Mouse (Mus musculus): Measurements from ENCODE around the gene Fam240a.
A peak's percentile ranks its signal among the peaks of the same experiment; 100 is the strongest.

Fam240a gene

DNA sequence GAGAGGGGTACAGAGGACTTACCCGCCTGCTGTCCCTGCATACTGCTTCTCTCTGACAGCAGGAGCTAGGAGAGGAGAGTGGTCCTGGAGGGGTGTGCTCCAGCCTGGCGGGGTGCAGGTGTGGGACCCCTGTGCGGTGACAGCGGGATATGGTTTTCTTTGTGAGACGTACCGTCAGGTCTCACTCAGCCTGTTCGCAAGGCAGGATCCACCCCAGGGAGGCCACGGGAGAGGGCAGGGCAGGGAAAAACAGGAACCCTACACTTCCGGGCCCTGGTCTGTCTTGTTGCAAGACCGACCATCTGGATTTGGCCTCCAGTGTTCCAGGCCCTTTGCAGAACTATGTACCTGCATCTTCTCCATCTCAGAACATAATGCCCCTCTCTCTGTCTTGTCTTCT is 23.2 kb downstream of the Fam240a start:
- no peak for DNase-seq (ENCODE audit: low spot score)

DNA sequence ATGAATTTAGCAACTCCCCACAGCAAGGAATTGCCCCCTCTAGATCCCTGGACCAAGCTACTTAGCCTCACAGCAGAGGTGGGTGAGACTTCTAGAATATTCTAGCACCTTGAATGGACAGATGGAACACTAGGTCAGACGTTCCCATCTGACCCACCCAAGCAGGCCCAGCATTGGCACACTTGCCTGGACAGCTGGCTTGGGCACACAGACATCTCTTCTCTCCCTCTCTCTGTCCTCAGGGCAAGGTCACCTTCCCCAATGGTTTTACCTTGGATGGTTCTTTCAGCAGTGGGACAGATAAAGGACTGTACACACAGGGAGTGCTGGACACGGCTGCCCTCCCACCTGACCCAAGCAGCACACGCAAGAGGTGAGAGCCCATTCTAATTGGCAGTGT is 24.1 kb downstream of the Fam240a start:
- no peak for DNase-seq (ENCODE audit: low spot score)

- DNase-seq (ENCODE audit: low spot score): no peak
Measured at GRCm38 (mm10) chr9:110891077-110891828, 25.4 kb downstream of the Fam240a start.

DNA sequence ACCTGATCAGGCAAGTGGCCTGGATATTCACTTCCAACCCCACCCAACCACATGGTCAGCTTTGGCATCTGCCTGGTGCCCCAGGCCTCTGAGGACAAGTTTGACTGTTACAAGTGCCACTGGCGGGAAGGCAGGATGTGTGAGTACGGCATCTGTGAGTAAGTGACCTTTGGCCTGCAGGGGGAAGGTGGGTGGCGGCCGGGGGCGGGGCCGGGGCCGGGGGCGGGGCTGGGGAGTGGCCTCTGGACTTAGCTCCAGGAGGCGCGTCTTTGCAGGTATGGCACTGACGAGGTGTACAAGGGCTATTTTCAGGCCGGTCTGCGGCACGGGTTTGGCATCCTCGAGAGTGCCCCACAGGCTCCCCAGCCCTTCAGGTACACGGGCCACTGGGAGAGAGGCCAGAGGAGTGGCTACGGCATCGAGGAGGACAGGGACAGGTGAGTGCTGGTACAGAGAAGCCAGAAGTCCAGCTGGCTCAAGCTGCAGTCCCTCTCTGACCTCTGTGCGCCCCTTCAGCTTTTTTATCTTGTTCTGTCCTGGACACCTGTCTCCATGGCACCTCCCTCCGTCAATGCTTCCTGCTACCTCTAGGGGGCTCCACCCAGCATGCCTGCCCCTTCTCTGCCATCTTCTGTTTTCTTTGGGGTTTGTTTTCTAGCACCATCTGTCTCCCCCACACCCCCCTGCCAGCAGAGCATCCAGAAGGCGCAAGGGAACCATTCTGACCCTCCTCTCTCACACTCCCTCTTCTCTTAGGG is 26.5 kb downstream of the Fam240a start:
- peak; percentile 90 for DNase-seq (ENCODE audit: low spot score)

GRCm38 (mm10) chr9:110888935-110889334 is 27.7 kb downstream of the Fam240a start:
- no peak for DNase-seq (ENCODE audit: low spot score)

DNA sequence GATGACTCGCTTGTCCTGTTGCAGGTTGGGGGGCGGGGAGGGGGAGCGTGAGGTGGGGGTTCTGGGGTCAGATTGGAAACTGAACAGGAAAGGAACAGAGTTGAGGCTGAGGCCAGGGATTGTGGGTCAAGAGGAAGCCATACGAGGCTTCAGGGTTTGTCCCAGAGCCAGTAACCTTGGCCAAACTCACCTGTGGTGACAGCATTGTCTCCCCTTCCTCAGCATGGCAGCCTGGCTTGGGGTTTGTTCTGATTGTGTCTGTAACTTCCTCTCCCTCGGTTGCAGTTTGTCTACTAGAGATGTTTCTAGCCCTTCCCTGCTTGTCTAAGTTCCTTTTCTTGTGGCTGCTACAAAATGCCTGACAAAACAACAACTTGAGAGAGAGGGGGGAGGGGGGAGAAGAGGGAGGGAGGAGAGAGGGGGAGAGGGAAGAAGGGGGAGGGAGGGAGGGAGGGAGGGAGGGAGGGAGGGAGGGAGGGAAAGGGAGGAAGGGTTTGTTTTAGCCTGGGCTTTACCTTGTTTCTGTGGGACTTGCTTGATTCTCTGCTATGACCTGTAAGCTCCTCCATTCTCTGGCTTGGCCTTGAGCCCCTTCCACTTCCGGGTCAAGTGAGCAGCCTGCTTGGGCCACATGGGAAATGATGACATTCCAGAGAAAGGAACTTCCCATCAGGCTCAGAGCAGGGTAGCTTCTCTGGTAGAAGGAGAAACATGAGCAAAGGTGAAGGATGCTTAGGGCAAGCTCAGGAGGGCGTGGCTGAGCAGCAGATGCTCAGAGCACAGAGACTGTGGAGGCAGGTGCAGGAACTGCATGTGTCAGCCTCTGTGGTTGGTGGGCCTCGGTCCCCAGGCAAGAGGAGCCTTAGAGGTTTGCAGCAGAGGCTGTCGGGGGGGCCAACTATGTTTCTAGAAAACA is 29.0 kb downstream of the Fam240a start:
- DNase-seq (ENCODE audit: low spot score): no peak

DNA sequence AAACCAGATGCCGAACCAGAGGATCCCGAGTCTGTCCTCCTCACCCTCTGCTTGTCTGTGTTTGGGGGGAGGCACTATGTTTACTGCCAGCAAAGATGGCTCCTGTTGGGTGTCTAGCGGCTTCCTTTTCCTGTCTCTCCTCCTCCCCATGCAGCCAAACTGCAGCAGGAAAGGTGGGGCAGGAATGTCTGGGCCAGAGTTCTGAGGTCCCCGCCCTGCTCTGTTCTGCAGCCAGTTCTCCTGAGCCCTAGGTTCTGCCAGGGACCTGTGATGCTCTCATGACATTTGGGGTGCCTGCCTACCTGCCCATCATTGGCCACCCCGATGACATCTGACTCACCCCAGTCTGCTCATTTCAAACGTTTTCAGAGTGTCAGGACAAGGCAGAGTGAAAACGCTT is 34.7 kb downstream of the Fam240a start:
- DNase-seq (ENCODE audit: low spot score): no peak

DNA sequence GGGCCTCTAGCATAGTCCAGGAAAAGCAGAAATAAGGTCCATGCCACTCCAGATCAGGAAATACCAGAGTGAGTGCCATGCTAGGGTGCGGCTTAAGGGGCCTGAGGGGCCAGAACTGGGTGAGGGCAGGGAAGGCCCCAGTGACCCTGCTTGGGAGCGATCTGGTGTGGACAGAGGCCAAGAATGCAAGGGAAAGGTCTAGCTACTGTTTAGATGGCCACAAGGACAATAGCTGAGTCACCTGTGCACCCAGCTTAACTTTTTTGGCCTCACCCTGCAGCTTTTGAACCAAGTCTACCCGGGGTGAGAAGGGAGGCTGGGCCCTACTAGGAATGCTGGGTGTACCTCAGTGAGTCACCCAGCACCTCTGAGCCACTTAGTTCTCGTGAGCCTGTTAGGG is 35.9 kb downstream of the Fam240a start:
- peak; percentile 21 for DNase-seq (ENCODE audit: low spot score)

GRCm38 (mm10) chr9:110879998-110880561 is 36.6 kb downstream of the Fam240a start, which contains the start of gene Tmie:
Gene Tmie (minus strand): TSS chr9:110880113.
- peak; percentile 73 for DNase-seq (ENCODE audit: low spot score)

GRCm38 (mm10) chr9:110879191-110879920 is 37.3 kb downstream of the Fam240a start, which contains the start of gene Als2cl:
Gene Als2cl (plus strand): TSS chr9:110879870.
- no peak for DNase-seq (ENCODE audit: low spot score)

GRCm38 (mm10) chr9:110877888-110878287 is 38.8 kb downstream of the Fam240a start:
- no peak for DNase-seq (ENCODE audit: low spot score)

- DNase-seq (ENCODE audit: low spot score): peak; percentile 51
Measured at GRCm38 (mm10) chr9:110877353-110877752, 39.3 kb downstream of the Fam240a start.

- peak; percentile 80 for DNase-seq (ENCODE audit: low spot score)
Measured at GRCm38 (mm10) chr9:110875288-110875695, 41.4 kb downstream of the Fam240a start.

DNA sequence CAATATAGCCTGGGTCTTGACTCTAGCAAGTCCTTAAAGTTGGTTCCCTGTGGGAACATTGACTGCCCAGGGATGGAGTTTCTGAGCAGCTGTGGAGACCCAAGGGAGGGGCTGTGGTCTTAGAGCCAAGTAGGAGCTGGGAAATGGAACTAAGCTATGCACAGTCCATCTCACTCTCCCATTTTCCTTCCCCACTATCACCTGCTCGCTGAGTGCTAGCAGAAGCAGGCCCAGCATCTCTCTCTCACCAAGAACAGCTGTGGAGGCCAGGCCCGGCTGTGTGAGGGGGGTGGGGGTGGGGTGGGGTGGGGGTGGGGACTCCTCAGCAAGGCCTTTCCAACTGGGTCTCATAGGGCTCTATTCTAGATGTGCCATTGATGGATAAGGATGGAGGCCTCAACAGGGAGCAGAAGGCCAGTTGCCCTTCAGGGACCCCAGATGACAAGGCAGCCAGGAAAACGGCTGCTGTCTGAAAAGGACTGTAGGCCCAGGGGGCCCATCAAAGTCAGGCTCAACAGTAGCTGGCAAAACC is 41.9 kb downstream of the Fam240a start:
- DNase-seq (ENCODE audit: low spot score): no peak

DNA sequence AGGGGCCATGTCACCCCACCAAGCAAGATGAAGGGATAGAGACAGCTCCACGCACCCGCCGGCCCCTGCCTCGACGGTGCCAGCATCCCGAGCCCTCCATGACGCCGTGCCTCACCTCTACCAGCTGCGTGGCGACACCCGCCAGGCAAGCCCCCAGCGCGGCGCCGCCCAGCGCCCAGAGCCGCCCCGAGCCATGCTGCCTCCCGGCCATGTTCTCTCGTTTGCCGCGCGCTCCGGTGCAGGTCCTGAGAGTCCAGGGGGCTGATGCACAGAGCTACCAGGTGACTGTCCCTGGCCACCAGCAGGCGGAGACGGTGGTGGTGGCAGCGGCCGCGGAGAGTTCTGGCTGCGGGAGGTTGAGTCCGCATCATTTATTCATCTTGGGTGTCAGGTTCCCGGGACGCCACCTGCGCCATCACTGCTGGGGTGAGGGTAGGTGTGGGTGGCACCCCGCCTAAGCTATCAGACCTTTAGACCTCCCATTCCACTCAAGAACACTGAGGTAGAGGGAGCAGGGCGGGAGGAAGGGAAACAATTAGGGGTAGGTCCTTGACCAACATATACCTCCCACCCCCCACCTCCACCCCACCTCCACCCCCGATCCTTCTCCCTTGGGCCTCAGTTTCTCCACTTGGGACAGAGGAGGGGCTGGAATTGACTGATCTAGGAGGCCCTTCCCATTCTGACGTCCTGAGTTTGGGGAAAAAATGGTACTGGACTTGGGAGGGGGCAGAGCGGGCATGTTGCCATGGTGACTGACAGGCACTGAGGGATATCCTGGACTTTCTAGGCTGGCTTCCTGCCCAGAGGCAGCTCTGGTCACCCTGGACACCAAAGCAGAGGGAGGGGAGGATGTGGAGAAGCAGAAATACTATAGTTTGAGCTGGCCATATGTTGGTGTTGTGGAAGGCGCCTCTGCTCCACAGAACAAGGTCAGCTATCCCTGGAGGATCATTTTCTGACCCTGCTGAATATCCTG is 42.7 kb downstream of the Fam240a start:
- no peak for DNase-seq (ENCODE audit: low spot score)

- no peak for DNase-seq (ENCODE audit: low spot score)
Measured at GRCm38 (mm10) chr9:110871030-110871429, 45.6 kb downstream of the Fam240a start.

All from yolk sac, embryonic 10.5 days (tissue).